Mouse (Mus musculus) heart, embryonic 11.5 days (tissue): ENCODE results near the gene Reg4. TPM values are rescaled to one million over a fixed set of nuclear protein-coding genes. Genes with fewer than 3 reads are reported as not detected.

ENCODE experiments used
- ATAC-seq: fragments of 200-750 bp; cut with Nextera tagmentation; replicated peaks from 2 replicates; pipeline ENCODE4 v1.8.0; 2017; ENCODE audit warnings: moderate library complexity; ENCODE audit not compliant: insufficient number of reproducible peaks, low FRiP score, low TSS enrichment
- H3K27ac ChIP-seq: fragments of 300-500 bp; sonication (generic); 2 replicates; pipeline ENCODE4 v1.5.1; 2014; ENCODE audit warnings: mild to moderate bottlenecking, low read depth, low read length
- H3K27me3 ChIP-seq: fragments of 300-500 bp; sonication (generic); 2 replicates; pipeline ENCODE4 v1.6.1; 2014; ENCODE audit warnings: mild to moderate bottlenecking, low read length, mixed read lengths; ENCODE audit not compliant: control insufficient read depth, insufficient read depth
- H3K36me3 ChIP-seq: fragments of 300-500 bp; sonication (generic); 2 replicates; pipeline ENCODE4 v1.6.1; 2014; ENCODE audit warnings: mild to moderate bottlenecking, low read length, moderate library complexity, mixed read lengths; ENCODE audit not compliant: control insufficient read depth, insufficient read depth
- H3K4me1 ChIP-seq: fragments of 300-500 bp; sonication (generic); 2 replicates; pipeline ENCODE4 v1.6.1; 2014; ENCODE audit warnings: low read length; ENCODE audit not compliant: control insufficient read depth, insufficient read depth
- H3K4me2 ChIP-seq: fragments of 300-500 bp; sonication (generic); 2 replicates; pipeline ENCODE4 v1.6.1; 2014; ENCODE audit warnings: mild to moderate bottlenecking, moderate library complexity
- H3K4me3 ChIP-seq: fragments of 300-500 bp; sonication (generic); 2 replicates; pipeline ENCODE4 v1.5.1; 2014; ENCODE audit warnings: low read depth, low read length
- H3K9ac ChIP-seq: fragments of 300-500 bp; sonication (generic); 2 replicates; pipeline ENCODE4 v1.6.1; 2014; ENCODE audit warnings: mild to moderate bottlenecking, low read depth, low read length, moderate library complexity
- H3K9me3 ChIP-seq: fragments of 300-500 bp; sonication (generic); replicated peaks from 2 replicates; pipeline ENCODE4 v1.6.1; 2016; ENCODE audit warnings: low read length; ENCODE audit not compliant: control insufficient read depth
- WGBS: fragments of 180-500 bp; shearing (Covaris S2); extraction: QIAGEN DNeasy Blood & Tissue Kit; methylation state at CpG from one replicate; pipeline ENCODE4 v1.1.7; 2014; ENCODE audit not compliant: insufficient replicate concordance; 5-methylcytosine and 5-hydroxymethylcytosine counted together
- polyA plus RNA-seq: library from polyadenylated mRNA; unstranded; fragments of >200 nt; fragmentation: Nextera tagmentation; extraction: Ambion mirVana; gene quantifications from 2 replicates; pipeline ENCODE4 v1.2.1, GENCODE M21; 2014

Reg4 gene
- polyA plus RNA-seq, 1 experiment from 2014 or later, result not detected

- WGBS, result 41% methylated on average over 3 of the region's 3 CpGs
- H3K27me3 ChIP-seq, result no peaks in the 10 kb centered on the region
- no peak overlapping the region for H3K27ac ChIP-seq
- no peak overlapping the region for H3K9ac ChIP-seq
- H3K4me2 ChIP-seq, result no peak overlapping the region
- no peaks in the 10 kb centered on the region for H3K36me3 ChIP-seq
- H3K9me3 ChIP-seq, result no peaks in the 10 kb centered on the region
- ATAC-seq, result no peak
- H3K4me3 ChIP-seq, result no peak overlapping the region
- peaks cover 6% of the 10 kb centered on the region; the same call in 1 of the 2 replicates for H3K4me1 ChIP-seq
Measured at GRCm38 (mm10) chr3:98206977-98207376, 15.0 kb upstream of the Reg4 start.

- no peak for ATAC-seq
- H3K27me3 ChIP-seq, result no peaks in the 10 kb centered on the region
- H3K36me3 ChIP-seq, result no peaks in the 10 kb centered on the region
- H3K4me3 ChIP-seq, result no peak overlapping the region
- no peaks in the 10 kb centered on the region for H3K9me3 ChIP-seq
- H3K4me2 ChIP-seq, result no peak overlapping the region
- H3K9ac ChIP-seq, result no peak overlapping the region
- 74% methylated on average over 4 of the region's 4 CpGs for WGBS
- H3K27ac ChIP-seq, result no peak overlapping the region
- H3K4me1 ChIP-seq, result no peaks in the 10 kb centered on the region
Measured at GRCm38 (mm10) chr3:98209161-98209560, 12.8 kb upstream of the Reg4 start.

GRCm38 (mm10) chr3:98210860-98211259 is 11.1 kb upstream of the Reg4 start:
- ATAC-seq, result no peak
- Histone ChIP-seq H3K9me3 (no peaks in the 10 kb centered on the region), H3K4me1 (no peaks in the 10 kb centered on the region), H3K4me3 (no peak overlapping the region), H3K27me3 (no peaks in the 10 kb centered on the region), H3K36me3 (no peaks in the 10 kb centered on the region), H3K27ac (no peak overlapping the region), H3K9ac (no peak overlapping the region), H3K4me2 (no peak overlapping the region)
- WGBS, result 66% methylated on average over 10 of the region's 10 CpGs

- Histone ChIP-seq H3K27ac (no peak overlapping the region), H3K9ac (no peak overlapping the region), H3K4me2 (no peak overlapping the region), H3K36me3 (no peaks in the 10 kb centered on the region), H3K27me3 (no peaks in the 10 kb centered on the region), H3K4me3 (no peak overlapping the region), H3K4me1 (no peaks in the 10 kb centered on the region), H3K9me3 (no peaks in the 10 kb centered on the region)
- WGBS, result 72% methylated on average over 7 of the region's 7 CpGs
- no peak for ATAC-seq
Measured at GRCm38 (mm10) chr3:98211301-98212081, 10.5 kb upstream of the Reg4 start.

GRCm38 (mm10) chr3:98216296-98216695 is 5.7 kb upstream of the Reg4 start:
- 74% methylated on average over 3 of the region's 3 CpGs for WGBS
- no peaks in the 10 kb centered on the region for H3K9me3 ChIP-seq

GRCm38 (mm10) chr3:98223263-98223662 is 1.3 kb downstream of the Reg4 start:
- peaks cover 4% of the 10 kb centered on the region; the same call in 1 of the 2 replicates for H3K27me3 ChIP-seq
- H3K36me3 ChIP-seq, result no peaks in the 10 kb centered on the region
- 66% methylated on average over 3 of the region's 3 CpGs for WGBS
- ATAC-seq, result no peak
- H3K4me1 ChIP-seq, result peaks cover 9% of the 10 kb centered on the region; the same call in 1 of the 2 replicates
- H3K9me3 ChIP-seq, result no peaks in the 10 kb centered on the region
- H3K4me3 ChIP-seq, result no peak overlapping the region
- no peak overlapping the region for H3K9ac ChIP-seq
- H3K4me2 ChIP-seq, result no peak overlapping the region
- H3K27ac ChIP-seq, result no peak overlapping the region

More at GRCm38 (mm10) chr3:98216296-98216695, 5.7 kb upstream of the Reg4 start:
- H3K4me2 ChIP-seq, result no peak overlapping the region
- H3K4me1 ChIP-seq, result no peaks in the 10 kb centered on the region
- no peak overlapping the region for H3K27ac ChIP-seq
- no peak for ATAC-seq
- no peak overlapping the region for H3K9ac ChIP-seq
- H3K27me3 ChIP-seq, result no peaks in the 10 kb centered on the region
- no peaks in the 10 kb centered on the region for H3K36me3 ChIP-seq
- H3K4me3 ChIP-seq, result no peak overlapping the region

- Histone ChIP-seq H3K9ac (0 out of 2 replicates have a peak overlapping the region, but pooled peaks have one; percentile 34), H3K4me2 (no peak overlapping the region), H3K27ac (0 out of 2 replicates have a peak overlapping the region, but pooled peaks have one; percentile 29), H3K4me3 (no peak overlapping the region), H3K4me1 (peaks cover 9% of the 10 kb centered on the region; the same call in 1 of the 2 replicates), H3K9me3 (no peaks in the 10 kb centered on the region), H3K27me3 (peaks cover 4% of the 10 kb centered on the region; the same call in 1 of the 2 replicates), H3K36me3 (no peaks in the 10 kb centered on the region)
- 0 out of 2 replicates have a peak, but pooled peaks have one; percentile 59 for ATAC-seq
- 10% methylated on average over 9 of the region's 9 CpGs for WGBS
Measured at GRCm38 (mm10) chr3:98223783-98224580, 2.0 kb downstream of the Reg4 start.

GRCm38 (mm10) chr3:98224975-98225374 is 3.0 kb downstream of the Reg4 start:
- ATAC-seq, result no peak
- 86% methylated on average over 7 of the region's 7 CpGs for WGBS
- Histone ChIP-seq H3K4me2 (no peak overlapping the region), H3K4me1 (peaks cover 9% of the 10 kb centered on the region; the same call in 1 of the 2 replicates), H3K27me3 (peaks cover 4% of the 10 kb centered on the region; the same call in 1 of the 2 replicates), H3K27ac (no peak overlapping the region), H3K9ac (no peak overlapping the region), H3K4me3 (no peak overlapping the region), H3K36me3 (no peaks in the 10 kb centered on the region), H3K9me3 (no peaks in the 10 kb centered on the region)
